Mouse (Mus musculus): ENCODE measurements around the gene Afm.

Afm gene

GRCm38 (mm10) chr5:90560743-90561142 lies 42.0 kb downstream of the Afm start, which contains the start of gene 5830473C10Rik:
Gene 5830473C10Rik (plus strand): TSS chr5:90561107.
- no peak for DNase-seq

- no peak for DNase-seq
Measured at GRCm38 (mm10) chr5:90561721-90562275, 43.1 kb downstream of the Afm start.

- DNase-seq = no peak
Measured at GRCm38 (mm10) chr5:90562880-90563279, 44.1 kb downstream of the Afm start.

- no peak for DNase-seq
Measured at GRCm38 (mm10) chr5:90564161-90564560, 45.4 kb downstream of the Afm start.

GRCm38 (mm10) chr5:90565205-90565604 lies 46.5 kb downstream of the Afm start:
- DNase-seq = no peak

- no peak for DNase-seq
Measured at GRCm38 (mm10) chr5:90567788-90568187, 49.1 kb downstream of the Afm start.

GRCm38 (mm10) chr5:90568338-90568737 lies 49.6 kb downstream of the Afm start:
- no peak for DNase-seq

- no peak for DNase-seq
Measured at GRCm38 (mm10) chr5:90571216-90571615, 52.5 kb downstream of the Afm start.

GRCm38 (mm10) chr5:90577751-90578150 lies 59.0 kb downstream of the Afm start:
- no peak for DNase-seq

GRCm38 (mm10) chr5:90579556-90579955 lies 60.8 kb downstream of the Afm start:
- no peak for DNase-seq

- no peak for DNase-seq
Measured at GRCm38 (mm10) chr5:90582179-90582578, 63.4 kb downstream of the Afm start.

- no peak for DNase-seq
Measured at GRCm38 (mm10) chr5:90584799-90585198, 66.1 kb downstream of the Afm start.

GRCm38 (mm10) chr5:90586511-90586910 lies 67.8 kb downstream of the Afm start:
- DNase-seq = no peak

GRCm38 (mm10) chr5:90588104-90588503 lies 69.4 kb downstream of the Afm start:
- no peak for DNase-seq

- DNase-seq = peak; percentile 58
Measured at GRCm38 (mm10) chr5:90588708-90589595, 70.2 kb downstream of the Afm start.

GRCm38 (mm10) chr5:90590676-90591075 lies 71.9 kb downstream of the Afm start:
- no peak for DNase-seq

GRCm38 (mm10) chr5:90591936-90592335 lies 73.2 kb downstream of the Afm start:
- DNase-seq = no peak

GRCm38 (mm10) chr5:90594945-90595344 lies 76.2 kb downstream of the Afm start:
- DNase-seq = peak; percentile 28

- no peak for DNase-seq
Measured at GRCm38 (mm10) chr5:90596155-90596554, 77.4 kb downstream of the Afm start.

GRCm38 (mm10) chr5:90601469-90601868 lies 82.7 kb downstream of the Afm start:
- peak; percentile 37 for DNase-seq

Measured in thymus, postnatal 14 days (tissue).